Mouse (Mus musculus) lung, adult 2 months (tissue): Measurements from ENCODE around the gene Ankrd7. TPM values are rescaled to one million over a fixed set of nuclear protein-coding genes. Genes with fewer than 3 reads are reported as not detected.

Experiments
- DNase-seq: peaks from one replicate; pipeline ENCODE4 v3.0.0; 2022
- H3K4me1 ChIP-seq: fragments of 200-500 bp; 2 replicates; pipeline ENCODE4 v1.6.1; 2011; ENCODE audit warnings: low read length; ENCODE audit not compliant: control insufficient read depth, insufficient read depth
- H3K4me3 ChIP-seq: fragments of 200-500 bp; replicated peaks from 2 replicates; pipeline ENCODE3; 2011; ENCODE audit warnings: low read depth, mild to moderate bottlenecking, control low read depth, low read length; ENCODE audit errors: extremely low read depth
- CTCF ChIP-seq: fragments of 200-500 bp; IDR thresholded peaks from 2 replicates; pipeline ENCODE4 v1.5.1; 2011; ENCODE audit warnings: mild to moderate bottlenecking, low read length, control low read depth; ENCODE audit not compliant: insufficient read depth
- POLR2A ChIP-seq: fragments of 200-500 bp; IDR thresholded peaks from 2 replicates; pipeline ENCODE4 v1.6.1; 2011; ENCODE audit warnings: low read depth, mild to moderate bottlenecking, control low read depth, low read length, borderline replicate concordance; ENCODE audit errors: extremely low read depth
- WGBS: fragments of 180-500 bp; shearing (Covaris S2); methylation state at CpG from one replicate; pipeline ENCODE4 v1.1.7; 2018; 5-methylcytosine and 5-hydroxymethylcytosine counted together
- polyA plus RNA-seq: library from polyadenylated mRNA; depleted of rRNA; stranded (reverse); fragments of >200 nt; gene quantifications from 2 replicates; pipeline ENCODE4 v1.2.3, GENCODE M21; 2012; rRNA removed

Ankrd7 gene
- polyA plus RNA-seq, 1 experiment, result not detected

DNA sequence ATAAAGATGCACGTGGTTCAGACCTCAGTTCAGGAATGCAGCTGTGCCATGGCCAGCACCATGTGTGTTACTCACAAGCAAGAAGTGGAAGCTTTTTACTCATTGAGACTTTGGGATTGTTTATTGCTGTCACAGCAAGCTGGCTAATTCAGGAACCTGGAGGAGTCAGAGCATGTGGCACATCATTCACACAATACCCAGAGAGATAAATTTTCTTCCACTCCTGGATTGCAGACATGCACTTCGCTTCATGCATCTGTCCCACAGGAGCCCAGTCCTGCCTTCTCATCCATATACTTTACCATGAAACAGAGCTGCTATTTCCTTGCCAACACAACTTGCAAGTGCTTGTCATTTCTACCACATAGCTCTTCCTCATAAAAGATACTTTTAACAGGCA is 22.9 kb downstream of the Ankrd7 start:
- DNase-seq, result no peak
- 62% methylated on average over 2 of the region's 2 CpGs for WGBS
- H3K4me1 ChIP-seq, result no peaks in the 10 kb centered on the region
- no peak overlapping the region for H3K4me3 ChIP-seq
- TF ChIP-seq CTCF, result no peak
- no peak for TF ChIP-seq POLR2A

DNA sequence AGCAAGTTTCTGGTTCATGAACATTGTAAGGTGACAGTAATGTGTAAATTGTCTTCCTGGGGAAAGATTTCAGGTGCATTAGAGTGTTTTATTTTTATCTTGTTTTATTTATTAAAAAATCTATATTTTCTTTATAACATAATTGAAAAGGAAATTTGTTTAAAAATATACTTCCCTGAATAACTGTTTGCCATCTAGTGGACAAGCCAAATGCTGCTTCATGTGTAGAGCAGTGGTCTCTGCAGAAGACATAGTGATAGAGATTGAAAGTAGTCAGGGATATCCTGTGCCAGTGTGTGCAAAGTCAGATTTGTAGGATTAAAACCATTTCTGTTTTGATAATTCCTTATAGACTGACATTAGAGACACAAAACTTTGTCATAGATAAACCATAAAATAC is 28.0 kb downstream of the Ankrd7 start:
- no peak for TF ChIP-seq POLR2A
- Histone ChIP-seq H3K4me1 (no peaks in the 10 kb centered on the region), H3K4me3 (no peak overlapping the region)
- DNase-seq, result no peak

DNA sequence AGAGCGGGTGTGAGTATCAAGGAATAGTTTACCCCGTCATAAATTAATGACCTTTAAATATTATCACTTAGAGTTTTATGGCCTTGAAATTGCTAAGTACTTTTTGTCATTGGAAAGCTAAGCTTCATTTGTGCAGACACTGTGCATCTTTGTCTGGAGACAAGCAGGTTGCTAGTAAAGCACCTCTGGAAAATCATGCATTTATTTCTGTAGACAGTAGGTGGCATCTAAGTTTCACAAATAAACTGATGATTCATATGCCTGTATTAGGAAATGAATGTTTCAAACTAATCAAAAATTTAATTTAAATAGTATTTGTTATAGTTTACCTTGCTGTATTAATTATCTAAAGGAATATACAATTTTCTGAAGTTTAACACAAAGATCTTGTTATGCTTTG is 41.1 kb downstream of the Ankrd7 start:
- Histone ChIP-seq H3K4me3 (no peak overlapping the region), H3K4me1 (no peaks in the 10 kb centered on the region)
- DNase-seq, result no peak
- no peak for TF ChIP-seq POLR2A
- TF ChIP-seq CTCF, result no peak
- WGBS, result 86% methylated on average over 2 of the region's 2 CpGs

DNA sequence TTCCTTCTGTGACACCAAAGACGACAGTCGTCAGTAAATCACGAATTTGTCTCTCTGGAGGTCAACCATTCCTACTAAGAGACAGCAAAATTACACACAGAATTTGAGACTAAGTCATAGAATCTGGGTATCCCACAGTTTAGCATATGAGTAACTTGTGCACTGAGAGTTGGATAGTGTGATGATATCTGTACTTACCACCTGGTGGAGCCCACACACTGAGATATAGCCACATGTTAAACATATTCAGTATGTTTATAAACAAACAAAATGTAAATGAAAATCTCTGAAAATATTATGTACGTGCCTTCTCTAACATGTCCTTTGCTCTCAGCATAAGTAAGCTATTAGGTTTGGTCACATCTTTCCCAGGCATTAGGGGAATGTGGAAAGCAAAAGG is 47.1 kb downstream of the Ankrd7 start:
- DNase-seq, result no peak
- Histone ChIP-seq H3K4me3 (no peak overlapping the region), H3K4me1 (no peaks in the 10 kb centered on the region)
- TF ChIP-seq CTCF (no peak), POLR2A (no peak)
- 70% methylated on average over 4 of the region's 4 CpGs for WGBS

DNA sequence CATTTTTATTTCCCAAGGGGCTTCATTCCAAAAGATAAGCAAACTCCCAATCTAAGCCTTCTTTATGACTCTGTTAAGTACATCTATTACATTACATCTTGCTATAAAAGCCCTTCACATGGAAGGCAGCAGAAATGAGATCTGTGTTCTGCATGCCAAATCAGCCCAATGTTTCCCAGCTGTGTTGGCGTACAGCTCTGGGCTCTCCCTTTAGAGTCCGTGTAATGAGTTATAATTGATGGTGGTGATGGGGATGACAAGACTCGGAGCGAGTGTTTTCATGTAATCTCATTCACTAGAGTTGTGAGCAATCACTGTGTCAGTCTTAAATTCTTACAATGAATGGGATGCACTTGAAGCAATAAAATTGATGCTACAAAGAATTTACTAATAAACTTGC is 49.9 kb downstream of the Ankrd7 start:
- 63% methylated on average over 4 of the region's 4 CpGs for WGBS
- no peak for DNase-seq
- no peaks in the 10 kb centered on the region for H3K4me1 ChIP-seq
- H3K4me3 ChIP-seq, result no peak overlapping the region
- TF ChIP-seq CTCF (no peak), POLR2A (no peak)

DNA sequence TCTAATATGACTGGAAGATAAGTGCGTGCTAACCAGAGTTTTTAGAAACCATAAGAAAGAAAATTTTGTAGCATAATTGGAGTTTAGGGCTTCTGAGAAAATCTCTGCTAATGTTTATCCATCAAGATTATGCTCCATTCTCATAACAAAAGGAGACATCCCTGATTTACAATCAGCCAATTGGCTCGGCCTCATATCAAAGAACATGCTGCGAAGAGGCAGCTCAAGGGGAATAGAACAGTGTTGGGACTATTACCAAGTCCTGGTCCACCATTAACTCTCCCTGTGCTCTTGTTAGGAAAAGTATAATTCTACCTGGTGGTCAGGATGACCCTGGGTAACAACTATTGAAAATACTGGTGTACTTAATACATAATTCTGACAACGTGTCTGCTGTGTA is 50.4 kb downstream of the Ankrd7 start:
- no peak for TF ChIP-seq POLR2A
- TF ChIP-seq CTCF, result no peak
- no peak overlapping the region for H3K4me3 ChIP-seq
- no peaks in the 10 kb centered on the region for H3K4me1 ChIP-seq
- 83% methylated on average over 4 of the region's 4 CpGs for WGBS
- DNase-seq, result no peak

Other genes starting within 250 kb of the Ankrd7 start
- gene Lsm8, start 17.7 kb upstream of the Ankrd7 start, polyA plus RNA-seq, result 8.8 and 15.1 TPM in 2 replicates